Mouse (Mus musculus): ENCODE data around the gene Slc51a. TPM values are rescaled to one million over a fixed set of nuclear protein-coding genes. Genes with fewer than 3 reads are reported as not detected.
A peak's percentile ranks its signal among the peaks of the same experiment; 100 is the strongest.
"Not testable (repeated sequence)": the region's sequence is repeated elsewhere in the genome, so short reads cannot be mapped to it uniquely, and the experiment has no call there.

The Slc51a gene
- polyA plus RNA-seq, 1 experiment: 0.19 TPM

- Histone ChIP-seq H3K4me1 (ENCODE audit: control insufficient read depth, insufficient read depth, low read length) (no peaks in the 10 kb centered on the region; the same call in 1 of the 2 replicates), H3K4me3 (ENCODE audit: insufficient read depth, low read length) (no peak overlapping the region), H3K27ac (ENCODE audit: insufficient read depth, low read length) (no peak overlapping the region)
- no peak for TF ChIP-seq POLR2A (IDR thresholded peaks at IDR 0.05; ENCODE audit: low read depth, low read length)
- peak; percentile 25; the same call in 1 of the 2 replicates for TF ChIP-seq CTCF (IDR thresholded peaks at IDR 0.05; ENCODE audit: borderline replicate concordance, insufficient read depth, low read length)
These were observed 29.9 kb downstream of the Slc51a start for GRCm38 (mm10) chr16:32457589-32458386.

DNA sequence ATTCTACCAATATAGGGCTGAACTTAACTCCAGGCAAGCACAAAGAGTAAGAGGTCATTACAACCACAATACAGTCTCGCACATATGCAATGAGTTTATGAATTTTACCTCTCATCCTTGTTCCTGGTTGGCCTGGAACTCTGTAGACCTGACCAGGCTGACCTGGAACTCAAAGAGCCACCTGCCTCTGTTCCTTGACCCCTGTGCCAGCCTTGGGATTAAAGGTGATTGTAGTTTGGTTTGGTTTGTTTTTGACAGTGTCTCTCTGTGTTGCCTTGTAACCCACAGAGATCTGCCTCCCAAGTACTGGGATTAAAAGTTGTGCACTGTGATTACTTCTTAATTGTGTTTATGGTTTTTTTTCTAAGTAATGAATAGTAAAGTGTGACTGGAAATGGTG, 30.9 kb downstream of the Slc51a start:
- H3K4me3 ChIP-seq (ENCODE audit: insufficient read depth, low read length): no peak overlapping the region
- H3K4me1 ChIP-seq (ENCODE audit: control insufficient read depth, insufficient read depth, low read length): no peaks in the 10 kb centered on the region; the same call in 1 of the 2 replicates
- H3K27ac ChIP-seq (ENCODE audit: insufficient read depth, low read length): no peak overlapping the region
- TF ChIP-seq POLR2A (IDR thresholded peaks at IDR 0.05; ENCODE audit: low read depth, low read length): no peak
- no peak for TF ChIP-seq CTCF (IDR thresholded peaks at IDR 0.05; ENCODE audit: borderline replicate concordance, insufficient read depth, low read length)

GRCm38 (mm10) chr16:32456086-32456485, 31.6 kb downstream of the Slc51a start:
- Histone ChIP-seq H3K4me1 (ENCODE audit: control insufficient read depth, insufficient read depth, low read length) (no peaks in the 10 kb centered on the region; the same call in 1 of the 2 replicates), H3K27ac (ENCODE audit: insufficient read depth, low read length) (no peak overlapping the region), H3K4me3 (ENCODE audit: insufficient read depth, low read length) (no peak overlapping the region)
- no peak for TF ChIP-seq CTCF (IDR thresholded peaks at IDR 0.05; ENCODE audit: borderline replicate concordance, insufficient read depth, low read length)
- TF ChIP-seq POLR2A (IDR thresholded peaks at IDR 0.05; ENCODE audit: low read depth, low read length): no peak

GRCm38 (mm10) chr16:32454646-32455045, 33.0 kb downstream of the Slc51a start:
- H3K4me1 ChIP-seq (ENCODE audit: control insufficient read depth, insufficient read depth, low read length): no peaks in the 10 kb centered on the region; the same call in 1 of the 2 replicates
- TF ChIP-seq POLR2A (IDR thresholded peaks at IDR 0.05; ENCODE audit: low read depth, low read length) (no peak), CTCF (IDR thresholded peaks at IDR 0.05; ENCODE audit: borderline replicate concordance, insufficient read depth, low read length) (no peak)
- H3K27ac ChIP-seq (ENCODE audit: insufficient read depth, low read length): no peak overlapping the region
- H3K4me3 ChIP-seq (ENCODE audit: insufficient read depth, low read length): no peak overlapping the region

- TF ChIP-seq CTCF (IDR thresholded peaks at IDR 0.05; ENCODE audit: borderline replicate concordance, insufficient read depth, low read length) (no peak), POLR2A (IDR thresholded peaks at IDR 0.05; ENCODE audit: low read depth, low read length) (no peak)
- H3K27ac ChIP-seq (ENCODE audit: insufficient read depth, low read length): no peak overlapping the region
- H3K4me3 ChIP-seq (ENCODE audit: insufficient read depth, low read length): no peak overlapping the region
- H3K4me1 ChIP-seq (ENCODE audit: control insufficient read depth, insufficient read depth, low read length): no peaks in the 10 kb centered on the region; the same call in 1 of the 2 replicates
These were observed 34.6 kb downstream of the Slc51a start for GRCm38 (mm10) chr16:32453102-32453501.

DNA sequence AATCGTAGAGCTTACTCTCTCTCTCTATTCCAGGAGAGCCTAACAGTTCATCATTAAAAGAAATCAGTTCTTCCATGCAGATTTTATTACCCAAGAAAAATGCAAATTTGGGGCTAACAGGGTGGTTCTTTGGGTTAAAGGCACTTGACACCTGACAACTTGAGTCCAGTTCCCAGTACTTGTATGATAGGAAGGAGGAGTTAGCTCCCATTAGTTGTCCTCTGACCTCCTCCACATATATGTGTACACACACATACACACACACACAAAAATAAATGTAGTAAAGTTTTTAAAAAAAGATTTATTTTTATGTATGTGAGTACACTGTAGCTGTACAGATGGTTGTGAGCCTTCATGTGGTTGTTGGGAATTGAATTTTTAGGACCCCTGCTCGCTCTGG, 37.5 kb downstream of the Slc51a start:
- no peak overlapping the region for H3K27ac ChIP-seq (ENCODE audit: insufficient read depth, low read length)
- no peaks in the 10 kb centered on the region for H3K4me1 ChIP-seq (ENCODE audit: control insufficient read depth, insufficient read depth, low read length)
- no peak overlapping the region for H3K4me3 ChIP-seq (ENCODE audit: insufficient read depth, low read length)
- TF ChIP-seq CTCF (IDR thresholded peaks at IDR 0.05; ENCODE audit: borderline replicate concordance, insufficient read depth, low read length): no peak

GRCm38 (mm10) chr16:32449665-32450064, 38.0 kb downstream of the Slc51a start:
- no peak for TF ChIP-seq POLR2A (IDR thresholded peaks at IDR 0.05; ENCODE audit: low read depth, low read length)
- no peak for TF ChIP-seq CTCF (IDR thresholded peaks at IDR 0.05; ENCODE audit: borderline replicate concordance, insufficient read depth, low read length)
- H3K4me1 ChIP-seq (ENCODE audit: control insufficient read depth, insufficient read depth, low read length): no peaks in the 10 kb centered on the region
- H3K4me3 ChIP-seq (ENCODE audit: insufficient read depth, low read length): no peak overlapping the region
- no peak overlapping the region for H3K27ac ChIP-seq (ENCODE audit: insufficient read depth, low read length)

DNA sequence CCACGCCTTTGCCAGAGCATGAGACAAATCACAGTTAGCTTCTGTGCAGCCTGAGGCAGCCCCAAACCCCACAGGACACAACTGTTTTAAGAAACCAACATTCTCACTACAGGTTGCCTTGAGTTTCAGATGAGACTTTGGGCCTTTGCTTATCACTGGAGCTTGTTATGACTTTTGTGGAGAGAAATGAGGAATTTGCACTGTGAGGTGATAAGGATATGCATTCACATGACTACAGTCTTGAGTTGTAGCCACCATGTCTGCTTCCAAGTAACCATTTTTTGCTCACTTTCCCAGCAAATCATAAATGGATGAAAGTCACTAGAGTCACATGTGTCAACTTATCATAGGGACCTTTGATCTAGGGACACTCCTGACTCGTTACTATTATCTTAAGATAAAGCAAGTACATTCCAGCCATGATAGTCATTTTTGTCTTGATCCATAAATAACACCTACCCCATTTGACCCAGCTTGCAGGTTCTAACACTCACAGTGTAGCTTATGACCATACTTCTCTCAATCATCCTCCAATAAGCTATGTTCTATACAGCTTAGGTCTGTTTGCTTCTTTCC, 41.0 kb downstream of the Slc51a start:
- Histone ChIP-seq H3K27ac (ENCODE audit: insufficient read depth, low read length) (no peak overlapping the region), H3K4me3 (ENCODE audit: insufficient read depth, low read length) (no peak overlapping the region), H3K4me1 (ENCODE audit: control insufficient read depth, insufficient read depth, low read length) (no peaks in the 10 kb centered on the region)
- no peak for TF ChIP-seq POLR2A (IDR thresholded peaks at IDR 0.05; ENCODE audit: low read depth, low read length)
- no peak for TF ChIP-seq CTCF (IDR thresholded peaks at IDR 0.05; ENCODE audit: borderline replicate concordance, insufficient read depth, low read length)

- TF ChIP-seq POLR2A (IDR thresholded peaks at IDR 0.05; ENCODE audit: low read depth, low read length) (no peak), CTCF (IDR thresholded peaks at IDR 0.05; ENCODE audit: borderline replicate concordance, insufficient read depth, low read length) (no peak)
- Histone ChIP-seq H3K4me3 (ENCODE audit: insufficient read depth, low read length) (no peak overlapping the region), H3K27ac (ENCODE audit: insufficient read depth, low read length) (no peak overlapping the region), H3K4me1 (ENCODE audit: control insufficient read depth, insufficient read depth, low read length) (no peaks in the 10 kb centered on the region)
These were observed 42.1 kb downstream of the Slc51a start for GRCm38 (mm10) chr16:32445558-32445957.

DNA sequence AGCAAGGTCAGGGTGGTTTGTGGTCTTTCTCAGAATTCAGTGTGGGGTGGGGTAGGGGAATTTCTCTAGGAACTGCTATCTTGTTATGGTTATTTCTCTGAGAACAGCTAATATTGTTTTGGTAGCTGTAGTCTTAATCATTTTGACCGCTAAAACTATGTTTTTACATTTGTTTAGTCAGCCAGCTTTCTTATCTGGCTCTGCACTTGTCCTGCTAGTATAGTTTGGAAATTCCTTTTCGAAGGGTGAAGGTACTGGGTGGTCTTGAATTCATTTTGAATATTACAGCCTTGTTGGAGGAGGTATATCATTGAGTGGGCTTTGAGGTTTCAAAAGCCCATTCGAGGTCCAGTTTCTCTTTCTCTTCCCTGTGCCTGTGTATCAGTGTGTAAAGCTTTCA, 43.1 kb downstream of the Slc51a start:
- not testable (repeated sequence) for H3K27ac ChIP-seq (ENCODE audit: insufficient read depth, low read length); H3K4me1 ChIP-seq (ENCODE audit: control insufficient read depth, insufficient read depth, low read length); H3K4me3 ChIP-seq (ENCODE audit: insufficient read depth, low read length)

Data from embryonic fibroblast, embryonic 13.5 days (primary cell).